Mouse (Mus musculus): ENCODE results near the gene Med17. TPM values are rescaled to one million over a fixed set of nuclear protein-coding genes. Genes with fewer than 3 reads are reported as not detected.

Gene Med17
- 10 to 100 TPM; 54.2 to 55.3 TPM for total RNA-seq (2023)

GRCm38 (mm10) chr9:15279649-15280490 lies at the start of gene Med17:
Gene Med17, minus strand, starts transcription at chr9:15279931.

DNA sequence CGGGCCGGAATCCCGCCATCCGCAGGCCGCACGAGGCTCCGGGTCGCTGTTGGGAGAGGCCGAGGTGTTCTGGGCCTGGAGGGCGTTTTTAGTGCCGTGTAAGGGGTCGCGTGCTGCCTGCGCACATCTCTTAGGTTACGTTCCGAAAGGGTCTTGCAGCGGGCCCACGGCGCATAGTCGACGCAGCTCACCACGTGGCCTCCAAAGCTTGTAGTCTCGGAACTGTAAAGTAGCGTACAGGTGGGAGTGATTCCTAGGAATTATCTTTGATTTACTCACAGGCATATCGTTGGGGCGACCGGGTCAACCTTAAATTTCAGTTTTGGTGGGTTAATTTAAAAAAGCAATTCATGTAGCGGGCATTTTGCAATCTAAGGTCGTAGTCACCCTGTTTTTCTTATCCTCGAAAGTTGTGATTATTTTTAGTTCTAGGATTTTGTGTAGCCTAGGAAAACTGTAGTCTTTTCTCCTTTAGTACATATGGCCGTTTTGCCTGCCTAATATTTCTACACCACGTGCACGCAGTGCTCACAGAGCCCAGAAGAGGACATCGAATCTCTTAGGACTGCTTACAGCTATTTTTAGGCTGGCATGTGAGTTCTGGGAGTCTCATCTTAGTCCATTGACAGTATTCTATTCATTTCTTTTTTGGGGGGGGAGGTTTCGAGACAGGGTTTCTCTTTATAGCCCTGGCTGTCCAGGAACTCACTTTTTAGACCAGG lies 26.8 kb upstream of the Med17 start, which contains the start of gene 4931406C07Rik:
4931406C07Rik (minus strand) TSS at position 51 of the 722 bp plus-strand sequence.

GRCm38 (mm10) chr9:15305503-15306397 lies 26.0 kb upstream of the Med17 start, which contains the start of gene Taf1d:
Gene Taf1d, plus strand, starts transcription at chr9:15306214.

GRCm38 (mm10) chr9:15239042-15239925 lies 40.4 kb downstream of the Med17 start, which contains the start of gene Vstm5:
Gene Vstm5, plus strand, starts transcription at chr9:15239045.

Other genes starting within 250 kb of the Med17 start
- gene Panx1, start 234.5 kb downstream of the Med17 start, total RNA-seq (2023): 10 to 100 TPM; 57.5 to 75.7 TPM
- gene Hephl1, start 167.8 kb downstream of the Med17 start, total RNA-seq (2023): not detected
- gene Vstm5, start 40.9 kb downstream of the Med17 start, total RNA-seq (2023): not detected
- gene Taf1d, start 26.3 kb upstream of the Med17 start, total RNA-seq (2023): 100 to 1,000 TPM; 308 to 358 TPM
- gene 4931406C07Rik, start 26.5 kb upstream of the Med17 start, total RNA-seq (2023): 1 to 10 TPM; 4.4 to 5.4 TPM
- 10 to 100 TPM; 47.1 to 53.7 TPM for gene Cep295, start 77.9 kb upstream of the Med17 start, total RNA-seq (2023)
- gene Smco4, start 213.5 kb upstream of the Med17 start, total RNA-seq (2023): 10 to 100 TPM; 16.7 to 24.8 TPM

Measured in T-cell, adult 66 days (primary cell).